Mouse (Mus musculus) 3134 (cell line): ENCODE measurements around the gene Ang5.
"Not testable (repeated sequence)": the region's sequence is repeated elsewhere in the genome, so short reads cannot be mapped to it uniquely, and the experiment has no call there.

Experiments used
- DNase-seq: peaks from one replicate; pipeline ENCODE4 v3.0.0-alpha.2; 2011; ENCODE audit warnings: low spot score; ENCODE audit not compliant: insufficient read length; ENCODE audit errors: extremely low read depth

Gene Ang5

GRCm38 (mm10) chr14:43956769-43957168 lies at the start of gene Ang5:
Gene Ang5 (plus strand): TSS chr14:43957069.
- not testable (repeated sequence) for DNase-seq

GRCm38 (mm10) chr14:43918214-43918613 lies 38.7 kb upstream of the Ang5 start:
- DNase-seq, result not testable (repeated sequence)

- DNase-seq, result not testable (repeated sequence)
Measured at GRCm38 (mm10) chr14:43923459-43923858, 33.4 kb upstream of the Ang5 start, which contains the start of gene Ear10. Gene Ear10 (minus strand): TSS chr14:43923559.

GRCm38 (mm10) chr14:43924688-43925403 lies 32.0 kb upstream of the Ang5 start, which contains the start of gene Gm8113:
Gene Gm8113 (plus strand): TSS chr14:43925390.
- peak; percentile 11 for DNase-seq

- not testable (repeated sequence) for DNase-seq
Measured at GRCm38 (mm10) chr14:43925404-43925950, 31.4 kb upstream of the Ang5 start.

- DNase-seq, result peak; percentile 32
Measured at GRCm38 (mm10) chr14:43932991-43933390, 23.9 kb upstream of the Ang5 start.

GRCm38 (mm10) chr14:43933399-43933798 lies 23.5 kb upstream of the Ang5 start:
- not testable (repeated sequence) for DNase-seq

GRCm38 (mm10) chr14:43953382-43953781 lies 3.5 kb upstream of the Ang5 start:
- not testable (repeated sequence) for DNase-seq

- DNase-seq, result not testable (repeated sequence)
Measured at GRCm38 (mm10) chr14:43955074-43955473, 1.8 kb upstream of the Ang5 start.

- no peak for DNase-seq
Measured at GRCm38 (mm10) chr14:43983454-43983853, 26.6 kb downstream of the Ang5 start.

- DNase-seq, result no peak
Measured at GRCm38 (mm10) chr14:43983897-43984296, 27.0 kb downstream of the Ang5 start.

GRCm38 (mm10) chr14:43986147-43986546 lies 29.3 kb downstream of the Ang5 start:
- no peak for DNase-seq

- DNase-seq, result not testable (repeated sequence)
Measured at GRCm38 (mm10) chr14:43987404-43987803, 30.5 kb downstream of the Ang5 start.

- DNase-seq, result not testable (repeated sequence)
Measured at GRCm38 (mm10) chr14:43998455-43999000, 41.7 kb downstream of the Ang5 start.

GRCm38 (mm10) chr14:44001600-44001999 lies 44.7 kb downstream of the Ang5 start:
- no peak for DNase-seq

- DNase-seq, result no peak
Measured at GRCm38 (mm10) chr14:44002169-44002568, 45.3 kb downstream of the Ang5 start, which contains the start of gene Ang6. Gene Ang6 (minus strand): TSS chr14:44002269.

GRCm38 (mm10) chr14:44008021-44008420 lies 51.2 kb downstream of the Ang5 start:
- DNase-seq, result not testable (repeated sequence)

GRCm38 (mm10) chr14:44009686-44010085 lies 52.8 kb downstream of the Ang5 start:
- DNase-seq, result not testable (repeated sequence)
